Mouse (Mus musculus): ENCODE results near the gene Nod1.

DNA sequence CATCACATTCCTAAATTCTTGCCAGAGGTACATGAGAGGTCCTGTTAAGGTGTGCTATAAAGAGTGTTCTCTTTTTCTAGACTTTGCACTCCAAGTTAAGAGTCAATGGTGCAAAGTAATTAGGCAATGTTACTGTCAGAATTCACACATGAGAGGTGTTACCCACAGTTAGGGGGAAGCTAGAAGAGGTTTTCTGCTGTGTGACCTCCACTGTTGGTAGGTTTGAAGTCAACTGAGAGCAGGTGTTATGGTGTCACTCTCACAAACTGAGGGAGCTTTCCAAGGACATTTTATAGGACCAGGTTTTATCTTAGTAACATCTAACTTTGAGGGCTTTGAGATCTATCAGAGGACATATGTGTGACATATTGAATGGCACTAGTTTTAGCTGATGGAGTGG, 16.5 kb downstream of the Nod1 start:
- TF ChIP-seq GATA1 (IDR thresholded peaks at IDR 0.05; ENCODE audit: low read length): no peak
- no peak for TF ChIP-seq TAL1 (IDR thresholded peaks at IDR 0.05; ENCODE audit: low read length)
